Comparison of ENCODE assay signal across 9 mouse cellular contexts in genomic region chr8:111739604-111740003, GRCm38 (mm10). TPM values are rescaled to one million over a fixed set of nuclear protein-coding genes. Genes with fewer than 3 reads are reported as not detected.
A peak's percentile ranks its signal among the peaks of the same experiment; 100 is the strongest.
DNase-seq lines count a peak whose midpoint lies in the region; ATAC-seq and TF ChIP-seq lines count a peak whose summit lies in the region.
"Had no signal": no experiment of that assay in that cellular context is flagged by ENCODE, and none has a peak within 500 bp of the region (broad histone marks: within the 10 kb centered on the region; RNA-seq: fewer than 3 reads in every experiment).

No protein-coding gene starts in this region.

- peak overlapping the region; percentile 73 for H3K27ac ChIP-seq in intestine, postnatal 0 days (ENCODE audit: low read depth, low read length)
- no peak overlapping the region for H3K27ac ChIP-seq in stomach, postnatal 0 days (replicated peaks)

- no peak for ATAC-seq in intestine, postnatal 0 days
- ATAC-seq in stomach, postnatal 0 days (ENCODE audit: low FRiP score, low TSS enrichment) = no peak

- TF ChIP-seq CTCF in intestine, postnatal 0 days (IDR thresholded peaks at IDR 0.05; ENCODE audit: low read depth) = peak; percentile 76
- TF ChIP-seq CTCF in stomach, postnatal 0 days (IDR thresholded peaks at IDR 0.05; ENCODE audit: low read depth) = peak; percentile 62

- DNase-seq in cerebellum, postnatal 10 days = peak; percentile 24 to 48
- DNase-seq in cerebellum, adult 11 months = no peak
- DNase-seq in testis, postnatal 10 days (ENCODE audit: low spot score) = peak; percentile 46
- DNase-seq in testis, postnatal 14 days (ENCODE audit: low spot score) = no peak
- DNase-seq in stomach, postnatal 0 days (ENCODE audit: low spot score) = no peak
- no peak for DNase-seq in layer of hippocampus, postnatal 14 days (ENCODE audit: low spot score in 2 of 2)
- no peak for DNase-seq in right cerebral cortex, postnatal 4 days

- no peaks in the 10 kb centered on the region for H3K27me3 ChIP-seq in intestine, postnatal 0 days (replicated peaks; ENCODE audit: control insufficient read depth, insufficient read depth, low read length)
- H3K27me3 ChIP-seq in stomach, postnatal 0 days (ENCODE audit: control insufficient read depth, insufficient read depth, low read length) = no peaks in the 10 kb centered on the region

- peaks cover 42% of the 10 kb centered on the region for H3K4me1 ChIP-seq in intestine, postnatal 0 days (replicated peaks; ENCODE audit: control insufficient read depth, insufficient read depth, low read length)
- H3K4me1 ChIP-seq in stomach, postnatal 0 days (replicated peaks; ENCODE audit: control insufficient read depth, insufficient read depth) = peaks cover 18% of the 10 kb centered on the region

- WGBS in intestine, postnatal 0 days = 40% methylated on average over 7 of the region's 7 CpGs
- WGBS in stomach, postnatal 0 days = 52% methylated on average over 7 of the region's 7 CpGs

- H3K4me2 ChIP-seq in intestine, postnatal 0 days (replicated peaks; ENCODE audit: low read depth) = peak overlapping the region; percentile 42
- no peak overlapping the region for H3K4me2 ChIP-seq in stomach, postnatal 0 days (replicated peaks; ENCODE audit: low read depth)

- H3K4me3 ChIP-seq in intestine, postnatal 0 days (ENCODE audit: low read depth, low read length) = no peak overlapping the region
- H3K4me3 ChIP-seq in stomach, postnatal 0 days (ENCODE audit: low read depth, low read length) = no peak overlapping the region

- H3K9me3 ChIP-seq in intestine, postnatal 0 days (ENCODE audit: control insufficient read depth) = no peaks in the 10 kb centered on the region
- no peaks in the 10 kb centered on the region for H3K9me3 ChIP-seq in stomach, postnatal 0 days (ENCODE audit: control insufficient read depth, low read length)

- H3K9ac ChIP-seq in intestine, postnatal 0 days (ENCODE audit: low read depth, low read length) = no peak overlapping the region
- H3K9ac ChIP-seq in stomach, postnatal 0 days (ENCODE audit: low read length) = no peak overlapping the region

- no peak for TF ChIP-seq EP300 in stomach, postnatal 0 days (optimal IDR thresholded peaks at IDR 0.05)

- peaks cover 6% of the 10 kb centered on the region; the same call in 1 of the 2 replicates for H3K36me3 ChIP-seq in intestine, postnatal 0 days (ENCODE audit: control insufficient read depth, insufficient read depth)
- H3K36me3 ChIP-seq in stomach, postnatal 0 days (ENCODE audit: control insufficient read depth, insufficient read depth, low read length) = no peaks in the 10 kb centered on the region

RNA-seq across cellular contexts. Expression of gene Bcar1, which starts 4.0 kb away (rescaled TPM):
- polyA plus RNA-seq in intestine, postnatal 0 days (2015; fragmentation: Nextera tagmentation; extraction: Ambion mirVana) = 38.8 and 41.1 TPM in 2 replicates
- polyA plus RNA-seq in stomach, postnatal 0 days (2015; fragmentation: Nextera tagmentation; extraction: Ambion mirVana) = 22.6 and 27.4 TPM in 2 replicates
- 10 to 100 TPM; 66.5 to 73.8 TPM for total RNA-seq in layer of hippocampus, postnatal 14 days (2021)

RNA-seq across cellular contexts. Expression of gene Ctrb1, which starts 48.8 kb away (rescaled TPM):
- polyA plus RNA-seq in intestine, postnatal 0 days (2015; fragmentation: Nextera tagmentation; extraction: Ambion mirVana) = 75.8 and 118 TPM in 2 replicates
- polyA plus RNA-seq in stomach, postnatal 0 days (2015; fragmentation: Nextera tagmentation; extraction: Ambion mirVana) = 20.2 and 24.1 TPM in 2 replicates
- total RNA-seq in layer of hippocampus, postnatal 14 days (2021) = not detected
- polyA plus RNA-seq: limb, embryonic 11.5 days had no signal

Comparison
In these comparisons a context has a peak if more than half of its experiments do, and no peak if none do; other contexts are left out.
1. DNase-seq: peak in cerebellum, postnatal 10 days (2 of 2) and testis, postnatal 10 days (single experiment); none in cerebellum, adult 11 months (single experiment), testis, postnatal 14 days (single experiment), stomach, postnatal 0 days (single experiment), layer of hippocampus, postnatal 14 days (0 of 2) and right cerebral cortex, postnatal 4 days (single experiment).